Mouse (Mus musculus) liver, embryonic 15.5 days (tissue): Measurements from ENCODE around the gene Cdc14b. TPM values are rescaled to one million over a fixed set of nuclear protein-coding genes. Genes with fewer than 3 reads are reported as not detected.

ENCODE experiments used
- ATAC-seq: fragments of 200-750 bp; cut with Nextera tagmentation; 2 replicates; pipeline ENCODE4 v1.8.0; 2017; ENCODE audit warnings: moderate number of reproducible peaks, mild to moderate bottlenecking, moderate library complexity; ENCODE audit not compliant: insufficient read depth
- H3K27ac ChIP-seq: fragments of 300-500 bp; sonication (generic); replicated peaks from 2 replicates; pipeline ENCODE4 v1.5.1; 2015; ENCODE audit warnings: mild to moderate bottlenecking, inconsistent platforms
- H3K27me3 ChIP-seq: fragments of 300-500 bp; sonication (generic); 2 replicates; pipeline ENCODE4 v1.6.1; 2015; ENCODE audit warnings: mild to moderate bottlenecking, inconsistent platforms
- H3K36me3 ChIP-seq: fragments of 300-500 bp; sonication (generic); replicated peaks from 2 replicates; pipeline ENCODE4 v1.6.1; 2015; ENCODE audit warnings: moderate library complexity, mild to moderate bottlenecking, inconsistent platforms
- H3K4me1 ChIP-seq: fragments of 300-500 bp; sonication (generic); replicated peaks from 2 replicates; pipeline ENCODE4 v1.6.1; 2015; ENCODE audit warnings: inconsistent platforms
- H3K4me2 ChIP-seq: fragments of 300-500 bp; sonication (generic); 2 replicates; pipeline ENCODE4 v1.6.1; 2015; ENCODE audit warnings: moderate library complexity, mild to moderate bottlenecking, inconsistent platforms
- H3K4me3 ChIP-seq: fragments of 300-500 bp; sonication (generic); replicated peaks from 2 replicates; pipeline ENCODE4 v1.5.1; 2015; ENCODE audit warnings: mild to moderate bottlenecking, inconsistent platforms
- H3K9ac ChIP-seq: fragments of 300-500 bp; sonication (generic); 2 replicates; pipeline ENCODE4 v1.6.1; 2015; ENCODE audit warnings: moderate library complexity, mild to moderate bottlenecking, inconsistent platforms
- H3K9me3 ChIP-seq: fragments of 300-500 bp; sonication (generic); replicated peaks from 2 replicates; pipeline ENCODE4 v1.6.1; 2016; ENCODE audit warnings: inconsistent platforms
- WGBS: fragments of 180-500 bp; shearing (Covaris S2); methylation state at CpG from one replicate; pipeline ENCODE4 v1.1.7; 2015; ENCODE audit warnings: mixed read lengths; ENCODE audit not compliant: insufficient replicate concordance; 5-methylcytosine and 5-hydroxymethylcytosine counted together
- polyA plus RNA-seq: library from polyadenylated mRNA; unstranded; fragments of >200 nt; fragmentation: Nextera tagmentation; extraction: Ambion mirVana; gene quantifications from 2 replicates; pipeline ENCODE4 v1.2.1, GENCODE M21; 2015

Gene Cdc14b
- polyA plus RNA-seq, 1 experiment from 2014 or later = 8.6 TPM

DNA sequence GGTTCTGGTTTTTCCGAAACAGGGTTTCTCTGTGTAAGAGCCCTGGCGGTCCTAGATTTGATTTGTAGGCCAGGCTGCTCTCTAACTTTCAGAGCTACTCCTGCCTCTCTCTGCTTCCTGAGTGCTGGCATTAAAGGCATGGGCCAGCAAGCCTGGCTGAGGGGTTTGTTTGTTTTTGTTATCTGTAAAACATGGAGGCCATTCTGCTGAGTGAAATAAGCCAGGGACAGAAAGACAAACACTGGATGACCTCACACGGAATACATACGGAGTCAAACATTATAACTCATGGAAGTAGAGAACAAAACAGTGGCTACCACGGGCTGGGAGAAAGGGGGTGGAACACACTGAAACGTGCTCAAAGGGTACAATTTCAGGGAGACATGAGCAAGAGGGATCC, 35.5 kb upstream of the Cdc14b start:
- H3K4me3 ChIP-seq = 0 out of 2 replicates have a peak overlapping the region, but pooled peaks have one; percentile 76
- no peak for ATAC-seq
- no peaks in the 10 kb centered on the region for H3K9me3 ChIP-seq
- H3K36me3 ChIP-seq = peaks cover 12% of the 10 kb centered on the region
- no peak overlapping the region for H3K9ac ChIP-seq
- H3K27me3 ChIP-seq = no peaks in the 10 kb centered on the region
- 45% methylated on average over 6 of the region's 6 CpGs for WGBS
- H3K27ac ChIP-seq = peak overlapping the region; percentile 7
- peaks cover 40% of the 10 kb centered on the region for H3K4me1 ChIP-seq
- H3K4me2 ChIP-seq = peak overlapping the region; percentile 93

DNA sequence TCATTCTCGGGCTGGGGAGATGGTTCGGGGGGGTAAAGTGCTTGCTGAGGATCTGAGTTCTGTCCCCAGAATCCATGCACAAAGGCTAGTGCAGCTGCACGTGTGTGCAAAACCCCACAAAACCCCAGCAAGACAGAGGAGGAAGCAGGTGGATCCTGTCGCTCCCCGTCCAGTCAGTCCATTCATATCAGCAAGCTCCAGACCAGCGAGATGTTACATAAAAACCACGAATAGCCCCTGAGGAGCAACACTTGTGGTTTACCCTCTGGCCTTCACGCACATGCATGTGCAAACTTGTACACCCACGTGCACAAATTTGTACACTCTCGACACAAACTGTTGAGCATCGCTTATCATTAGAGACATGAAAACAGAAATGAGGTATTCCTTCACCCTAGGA, 34.8 kb upstream of the Cdc14b start:
- no peak overlapping the region for H3K27ac ChIP-seq
- H3K4me1 ChIP-seq = peaks cover 39% of the 10 kb centered on the region
- 12% methylated on average over 11 of the region's 11 CpGs for whole genome bisulfite sequencing

DNA sequence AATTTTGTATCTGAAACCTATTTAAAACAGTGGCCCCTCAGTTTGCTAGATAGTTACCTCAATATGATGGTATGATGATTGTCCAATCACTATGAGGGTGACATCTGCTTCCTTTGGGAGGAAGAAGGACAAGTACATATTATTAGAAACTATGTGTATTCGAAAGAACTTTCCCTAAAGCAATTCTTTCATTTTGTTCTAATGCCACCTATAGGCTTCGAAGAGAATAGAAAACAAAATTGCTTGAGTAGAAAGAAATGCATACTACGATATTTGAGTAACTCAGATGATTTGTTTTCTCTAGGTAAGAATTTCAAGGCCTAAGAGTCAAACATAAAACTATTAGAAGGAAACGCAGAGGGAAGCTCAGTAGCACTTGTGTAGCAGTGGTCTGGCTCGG, 33.9 kb upstream of the Cdc14b start:
- peak overlapping the region; percentile 23; the same call in 1 of the 2 replicates for H3K4me2 ChIP-seq

More for the DNA sequence above, 34.8 kb upstream of the Cdc14b start:
- Histone ChIP-seq H3K9ac (0 out of 2 replicates have a peak overlapping the region, but pooled peaks have one; percentile 23), H3K9me3 (no peaks in the 10 kb centered on the region), H3K4me3 (no peak overlapping the region), H3K27me3 (no peaks in the 10 kb centered on the region), H3K36me3 (peaks cover 12% of the 10 kb centered on the region), H3K4me2 (peak overlapping the region; percentile 31)
- ATAC-seq = no peak

GRCm38 (mm10) chr13:64307508-64307907, 32.4 kb upstream of the Cdc14b start:
- no peaks in the 10 kb centered on the region for H3K27me3 ChIP-seq
- 69% methylated on average over 5 of the region's 5 CpGs for WGBS
- H3K9me3 ChIP-seq = no peaks in the 10 kb centered on the region
- H3K9ac ChIP-seq = no peak overlapping the region
- peaks cover 24% of the 10 kb centered on the region for H3K36me3 ChIP-seq
- peaks cover 35% of the 10 kb centered on the region for H3K4me1 ChIP-seq
- H3K4me2 ChIP-seq = no peak overlapping the region
- H3K27ac ChIP-seq = no peak overlapping the region
- H3K4me3 ChIP-seq = no peak overlapping the region
- no peak for ATAC-seq

More for the DNA sequence above, 33.9 kb upstream of the Cdc14b start:
- Histone ChIP-seq H3K9ac (peak overlapping the region; percentile 23; the same call in 1 of the 2 replicates), H3K9me3 (no peaks in the 10 kb centered on the region), H3K4me3 (no peak overlapping the region), H3K27ac (no peak overlapping the region), H3K4me1 (peaks cover 41% of the 10 kb centered on the region), H3K36me3 (peaks cover 16% of the 10 kb centered on the region), H3K27me3 (no peaks in the 10 kb centered on the region)
- WGBS = 22% methylated on average over 5 of the region's 5 CpGs
- ATAC-seq = no peak

DNA sequence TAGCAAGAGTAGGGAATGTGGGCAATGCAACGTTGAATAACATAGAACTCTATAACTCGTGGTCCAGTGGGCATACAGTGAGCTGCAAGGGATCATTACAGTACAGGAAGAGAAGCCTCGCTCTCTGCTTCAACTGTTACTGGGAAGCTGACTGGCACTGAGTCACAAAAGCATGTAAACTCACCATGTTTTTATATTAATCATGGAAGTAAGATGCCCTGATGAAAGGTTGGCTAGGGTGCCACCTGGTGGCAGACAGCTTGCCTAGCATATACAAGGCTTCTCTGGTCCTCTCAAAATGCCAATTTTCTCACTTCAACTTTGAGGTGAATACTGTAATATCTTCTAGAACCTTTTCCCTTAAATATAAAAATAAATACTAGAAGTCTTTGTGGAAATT, 31.0 kb upstream of the Cdc14b start:
- H3K4me1 ChIP-seq = peaks cover 26% of the 10 kb centered on the region
- no peak for ATAC-seq
- H3K4me2 ChIP-seq = no peak overlapping the region
- H3K9ac ChIP-seq = no peak overlapping the region
- no peak overlapping the region for H3K27ac ChIP-seq
- no peaks in the 10 kb centered on the region for H3K27me3 ChIP-seq
- no peak overlapping the region for H3K4me3 ChIP-seq
- peaks cover 24% of the 10 kb centered on the region for H3K36me3 ChIP-seq
- H3K9me3 ChIP-seq = no peaks in the 10 kb centered on the region
- 67% methylated on average over 3 of the region's 3 CpGs for WGBS

GRCm38 (mm10) chr13:64299069-64299468, 24.0 kb upstream of the Cdc14b start:
- Histone ChIP-seq H3K27me3 (no peaks in the 10 kb centered on the region), H3K4me1 (no peaks in the 10 kb centered on the region), H3K36me3 (peaks cover 15% of the 10 kb centered on the region), H3K4me3 (no peak overlapping the region), H3K9ac (no peak overlapping the region), H3K4me2 (no peak overlapping the region), H3K27ac (no peak overlapping the region), H3K9me3 (no peaks in the 10 kb centered on the region)
- 80% methylated on average over 1 of the region's 1 CpGs for WGBS
- ATAC-seq = no peak

GRCm38 (mm10) chr13:64286791-64287190, 11.7 kb upstream of the Cdc14b start:
- Histone ChIP-seq H3K4me2 (no peak overlapping the region), H3K27ac (no peak overlapping the region), H3K4me1 (no peaks in the 10 kb centered on the region), H3K4me3 (no peak overlapping the region), H3K27me3 (no peaks in the 10 kb centered on the region), H3K36me3 (0 out of 2 replicates have a peak, but pooled peaks cover 3% of the 10 kb centered on the region), H3K9me3 (no peaks in the 10 kb centered on the region), H3K9ac (no peak overlapping the region)
- WGBS = 56% methylated on average over 4 of the region's 4 CpGs
- no peak for ATAC-seq

DNA sequence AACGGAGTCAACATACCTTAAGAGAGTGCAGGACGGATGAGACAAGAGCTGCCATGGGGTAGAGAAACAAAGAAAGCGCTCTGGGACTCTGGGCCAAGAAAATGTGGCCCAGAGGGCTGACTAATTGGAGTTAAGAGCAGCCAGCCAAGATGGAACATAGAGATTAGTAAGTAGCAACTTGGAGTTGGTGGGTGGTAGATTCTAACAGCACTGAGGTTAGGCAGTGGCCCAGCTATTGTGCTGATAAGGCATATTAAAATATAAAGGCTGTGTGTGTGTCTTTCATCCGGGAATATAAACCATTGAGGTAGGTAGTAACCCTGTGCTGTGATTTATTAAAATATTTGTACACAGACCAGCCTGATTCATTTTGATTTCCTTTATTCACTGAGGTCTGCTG, 11.2 kb upstream of the Cdc14b start:
- Histone ChIP-seq H3K36me3 (no peaks in the 10 kb centered on the region), H3K27me3 (no peaks in the 10 kb centered on the region), H3K4me3 (no peak overlapping the region), H3K9ac (no peak overlapping the region), H3K9me3 (no peaks in the 10 kb centered on the region), H3K27ac (no peak overlapping the region), H3K4me1 (no peaks in the 10 kb centered on the region), H3K4me2 (no peak overlapping the region)
- ATAC-seq = no peak
- WGBS = 61% methylated on average over 4 of the region's 4 CpGs

DNA sequence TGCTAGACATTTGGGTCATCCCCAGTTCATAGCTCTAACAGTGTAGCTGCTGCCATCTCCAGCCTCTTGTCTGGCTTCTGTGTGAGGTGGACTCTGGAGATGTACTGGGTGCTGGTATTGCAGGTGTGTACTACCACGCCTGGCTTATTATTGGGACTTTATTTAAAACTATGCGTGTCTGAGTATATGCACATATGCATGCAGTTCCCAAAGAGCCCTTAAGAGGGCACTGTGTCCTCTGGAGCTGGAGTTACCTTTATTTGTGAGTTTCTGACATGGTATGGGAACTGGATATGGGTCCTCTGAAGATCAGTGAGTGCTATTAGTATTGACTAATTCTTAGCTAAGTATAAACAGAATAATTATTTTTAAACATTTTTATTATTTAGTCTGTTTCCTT, 9.6 kb upstream of the Cdc14b start:
- H3K27ac ChIP-seq = no peak overlapping the region
- ATAC-seq = no peak
- H3K4me2 ChIP-seq = no peak overlapping the region
- no peak overlapping the region for H3K9ac ChIP-seq
- no peak overlapping the region for H3K4me3 ChIP-seq
- 77% methylated on average over 2 of the region's 2 CpGs for WGBS
- H3K9me3 ChIP-seq = no peaks in the 10 kb centered on the region
- no peaks in the 10 kb centered on the region for H3K4me1 ChIP-seq
- H3K27me3 ChIP-seq = no peaks in the 10 kb centered on the region
- no peaks in the 10 kb centered on the region for H3K36me3 ChIP-seq

DNA sequence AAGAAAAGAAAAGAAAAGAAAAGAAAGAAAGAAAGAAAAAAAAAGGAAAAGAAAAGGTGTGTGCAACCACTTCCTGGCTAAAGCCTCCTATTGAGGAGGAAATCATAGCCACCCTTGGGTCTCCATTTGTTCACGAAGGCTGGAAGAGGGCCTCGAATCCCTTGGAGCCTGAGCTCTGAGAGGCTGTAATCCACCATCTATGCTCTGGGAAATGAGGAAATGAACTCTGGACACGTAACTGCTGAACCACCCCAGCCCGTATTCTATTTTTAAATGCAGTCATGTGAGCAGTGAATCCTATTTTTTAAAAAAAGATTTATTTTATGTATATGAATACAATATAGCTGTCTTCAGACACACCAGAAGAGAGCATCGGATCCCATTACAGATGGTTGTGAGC, 5.8 kb upstream of the Cdc14b start:
- no peak for ATAC-seq
- Histone ChIP-seq H3K9ac (no peak overlapping the region), H3K4me1 (peaks cover 4% of the 10 kb centered on the region), H3K27ac (no peak overlapping the region), H3K9me3 (no peaks in the 10 kb centered on the region), H3K4me3 (no peak overlapping the region), H3K36me3 (no peaks in the 10 kb centered on the region), H3K4me2 (no peak overlapping the region), H3K27me3 (peaks cover 9% of the 10 kb centered on the region)
- 53% methylated on average over 5 of the region's 5 CpGs for WGBS

DNA sequence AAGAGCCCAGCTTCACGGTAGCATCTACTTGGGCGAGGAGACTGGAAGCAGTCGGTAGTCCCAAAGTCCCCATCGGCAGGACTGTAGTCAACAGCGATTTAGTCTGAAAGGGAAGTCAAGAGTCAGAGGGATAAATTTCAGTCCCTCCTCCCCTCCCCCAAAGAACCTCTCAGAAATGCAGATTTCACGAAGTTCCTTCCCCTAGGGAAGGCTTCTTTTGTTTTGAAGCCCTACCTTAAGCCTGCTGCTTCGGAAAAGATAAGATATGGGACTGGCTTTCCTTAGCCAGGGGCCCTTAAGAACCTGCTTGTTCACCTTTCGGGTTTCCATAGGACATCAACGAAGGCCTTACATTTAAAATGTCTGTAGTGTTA, 651 bp upstream of the Cdc14b start:
- ATAC-seq = no peak
- Histone ChIP-seq H3K4me2 (peak overlapping the region; percentile 94), H3K4me1 (peaks cover 27% of the 10 kb centered on the region), H3K27me3 (peaks cover 56% of the 10 kb centered on the region), H3K36me3 (no peaks in the 10 kb centered on the region), H3K4me3 (peak overlapping the region; percentile 66), H3K27ac (no peak overlapping the region), H3K9ac (peak overlapping the region; percentile 45; the same call in 1 of the 2 replicates), H3K9me3 (no peaks in the 10 kb centered on the region)
- 7% methylated on average over 9 of the region's 9 CpGs for WGBS
